Mouse (Mus musculus): ENCODE data around the gene Iqschfp. TPM values are rescaled to one million over a fixed set of nuclear protein-coding genes. Genes with fewer than 3 reads are reported as not detected.
A peak's percentile ranks its signal among the peaks of the same experiment; 100 is the strongest.

Gene Iqschfp
- polyA plus RNA-seq, 1 experiment from 2014 or later, result not detected

DNA sequence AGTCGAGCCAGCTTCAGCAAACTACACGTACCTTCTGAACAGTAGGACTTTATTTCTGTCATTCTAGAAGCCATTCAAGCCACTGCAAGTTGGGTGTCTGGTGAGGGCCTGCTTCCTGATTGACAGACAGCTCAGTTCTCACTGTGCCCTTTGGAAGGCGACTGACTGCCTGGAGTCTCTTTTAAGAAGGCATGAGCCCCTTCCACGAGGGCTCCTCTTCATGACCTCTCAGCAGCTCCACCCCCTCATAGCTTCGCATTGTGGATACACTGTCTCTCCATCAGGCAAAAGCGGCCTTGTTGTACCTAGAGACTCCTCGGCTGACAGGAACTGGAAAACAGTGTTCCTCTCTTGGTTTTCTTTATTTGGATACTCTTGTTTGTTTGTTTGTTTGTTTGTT is 676.7 kb downstream of the Iqschfp start:
- DNase-seq (ENCODE audit: low spot score), result no peak

DNA sequence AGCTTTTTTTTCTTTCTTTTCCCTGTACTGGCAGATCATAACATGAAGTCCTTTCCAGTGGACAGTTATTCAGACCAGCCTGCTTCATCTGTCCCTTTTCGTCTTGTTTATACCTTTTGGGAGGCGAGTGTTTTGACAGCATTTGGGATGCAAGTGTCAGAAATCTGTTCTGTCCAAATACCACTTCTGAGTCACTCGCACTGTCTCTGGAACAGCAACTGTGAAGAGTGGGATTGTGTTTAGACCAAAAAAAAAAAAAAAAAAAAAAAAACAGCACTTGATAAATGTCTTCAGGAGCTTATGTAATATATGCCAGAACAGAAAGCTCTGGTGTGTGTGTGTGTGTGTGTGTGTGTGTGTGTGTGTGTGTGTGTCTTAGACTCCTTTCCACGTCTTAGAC is 678.3 kb downstream of the Iqschfp start:
- DNase-seq (ENCODE audit: low spot score), result no peak

DNA sequence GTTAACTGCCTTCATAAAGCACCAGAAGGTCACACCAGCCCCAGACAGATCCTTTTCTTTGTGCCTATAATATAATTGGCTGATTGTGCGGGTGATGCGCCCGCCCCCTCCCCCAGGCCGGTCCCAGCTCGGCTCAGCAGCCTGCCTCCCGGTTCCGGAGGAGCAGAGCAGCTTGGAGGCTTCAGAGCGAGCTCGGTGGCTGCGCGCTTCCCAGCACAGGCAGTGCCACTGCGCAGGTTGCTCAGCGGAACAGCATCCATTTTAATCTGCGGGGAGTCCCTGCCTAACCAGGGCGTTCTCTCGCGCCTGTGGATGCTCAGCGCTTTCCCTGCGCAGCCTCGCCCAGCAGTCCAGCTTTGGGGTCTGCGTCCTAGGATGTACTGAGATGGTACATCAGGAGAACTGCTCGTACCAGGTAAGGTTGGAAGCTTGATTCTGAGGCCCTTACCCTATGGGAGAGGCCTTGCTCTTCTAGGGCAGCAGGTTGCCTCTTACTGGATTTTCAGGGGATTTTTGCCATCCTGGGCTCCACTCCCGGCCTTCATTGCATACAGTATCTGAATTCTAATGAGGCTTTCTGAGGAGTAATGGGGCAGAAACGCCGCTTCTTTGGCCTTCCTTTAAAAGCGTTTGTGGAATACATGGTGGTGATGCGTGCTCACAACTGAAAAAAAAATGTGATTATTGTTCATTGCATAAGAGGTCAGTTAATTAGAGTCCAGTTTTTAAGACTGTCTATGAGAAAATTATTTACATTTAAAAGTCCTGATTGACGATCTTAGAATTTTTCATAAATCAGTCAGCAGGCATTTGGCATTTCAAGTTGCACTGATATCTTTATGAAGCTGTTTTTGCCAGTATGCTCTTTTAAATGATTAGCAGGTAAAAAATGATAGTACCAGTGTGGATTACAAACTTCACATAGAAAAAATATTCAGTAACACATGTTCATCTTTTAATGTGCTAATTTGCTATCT is 680.5 kb downstream of the Iqschfp start:
- DNase-seq (ENCODE audit: low spot score), result no peak

DNA sequence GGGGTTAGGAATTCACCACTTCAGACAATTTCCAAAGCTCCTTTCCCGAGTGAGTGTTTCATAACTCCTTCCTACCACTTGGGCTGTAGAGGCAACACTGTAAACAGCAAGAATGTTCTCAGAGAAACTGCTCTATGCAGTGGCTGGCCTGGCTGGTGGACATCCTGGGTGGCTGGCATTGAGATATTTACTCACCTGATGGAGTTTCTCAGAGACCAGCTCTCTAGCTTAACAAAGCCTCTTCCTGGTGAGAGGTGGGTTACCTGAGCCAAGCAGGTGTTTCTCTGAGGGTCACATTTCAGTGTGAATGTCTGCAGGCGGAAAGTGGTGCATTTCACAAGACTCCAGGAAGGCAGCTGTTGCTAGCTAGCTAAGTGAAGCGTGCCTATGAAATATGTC is 681.2 kb downstream of the Iqschfp start:
- DNase-seq (ENCODE audit: low spot score), result no peak

DNA sequence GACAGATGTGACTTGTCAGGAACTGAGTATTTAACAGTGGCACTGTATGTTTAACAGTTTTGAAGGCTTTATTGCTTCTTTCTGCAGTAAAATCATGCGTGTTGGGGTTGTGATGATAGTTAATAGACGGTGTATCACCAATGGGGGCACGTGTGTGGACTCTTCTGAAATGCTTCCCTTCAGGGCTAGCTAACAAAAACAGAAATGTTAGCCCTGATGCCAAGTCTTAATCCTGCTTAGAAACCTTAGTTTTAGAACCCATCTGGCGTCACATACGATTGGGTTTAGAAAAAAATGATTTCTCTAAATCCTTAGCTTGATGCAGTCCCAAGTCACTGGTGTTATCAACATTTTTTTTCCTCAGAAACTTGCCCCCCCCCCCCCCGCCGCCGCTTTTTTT is 682.1 kb downstream of the Iqschfp start:
- no peak for DNase-seq (ENCODE audit: low spot score)

DNA sequence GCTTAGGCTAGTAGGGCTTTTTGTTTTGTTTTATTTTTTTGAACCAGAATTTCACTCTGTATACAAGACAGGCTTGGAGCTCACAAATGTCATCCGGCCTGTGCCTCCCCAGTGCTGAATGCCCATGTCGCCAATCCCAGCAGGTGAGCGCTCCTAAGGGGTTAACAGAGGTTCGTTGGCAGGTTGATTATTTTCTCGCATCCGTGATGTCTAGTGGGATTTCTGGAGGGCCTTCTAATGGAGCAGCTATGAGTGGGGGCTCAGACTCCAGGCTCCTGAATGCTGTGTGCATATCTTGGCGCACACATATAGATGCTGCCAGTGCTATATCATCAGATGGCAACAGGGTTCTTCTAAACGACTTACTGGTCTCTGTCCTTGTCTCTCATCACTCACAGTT is 682.5 kb downstream of the Iqschfp start:
- no peak for DNase-seq (ENCODE audit: low spot score)

DNA sequence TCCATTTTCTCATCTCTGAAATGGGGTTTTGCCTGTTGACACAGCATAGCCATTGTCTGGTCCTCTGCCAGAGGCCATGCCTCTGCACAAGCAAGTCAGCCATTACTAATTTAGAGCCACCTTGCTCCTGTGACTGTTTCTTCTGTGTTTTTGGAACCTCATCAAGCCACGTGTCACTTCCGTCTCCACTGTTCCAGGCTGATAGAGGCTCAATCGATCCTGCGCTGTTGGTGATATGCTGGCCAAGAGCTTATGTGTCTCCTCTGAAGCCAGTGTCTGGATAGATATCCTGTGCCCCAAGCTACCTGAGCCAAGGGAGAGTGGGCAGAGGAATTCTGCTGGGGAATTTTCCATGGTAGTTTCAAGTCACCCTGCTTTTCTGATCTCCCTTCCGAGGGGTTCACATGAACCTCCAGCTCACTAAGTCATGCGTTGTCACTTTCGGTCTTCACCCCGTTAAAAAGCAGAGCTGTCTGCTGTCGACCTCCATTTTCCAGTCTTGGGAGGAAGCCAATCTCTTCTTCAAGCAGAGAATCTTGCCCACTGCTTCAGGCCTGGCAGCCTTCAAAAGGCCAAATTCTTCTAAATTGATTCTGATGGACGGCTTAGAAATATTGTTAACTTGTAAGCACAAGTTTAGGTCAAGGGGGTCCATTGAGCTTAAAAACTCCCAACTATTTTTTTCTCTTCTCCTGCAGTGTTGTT is 683.8 kb downstream of the Iqschfp start:
- DNase-seq (ENCODE audit: low spot score), result no peak

DNA sequence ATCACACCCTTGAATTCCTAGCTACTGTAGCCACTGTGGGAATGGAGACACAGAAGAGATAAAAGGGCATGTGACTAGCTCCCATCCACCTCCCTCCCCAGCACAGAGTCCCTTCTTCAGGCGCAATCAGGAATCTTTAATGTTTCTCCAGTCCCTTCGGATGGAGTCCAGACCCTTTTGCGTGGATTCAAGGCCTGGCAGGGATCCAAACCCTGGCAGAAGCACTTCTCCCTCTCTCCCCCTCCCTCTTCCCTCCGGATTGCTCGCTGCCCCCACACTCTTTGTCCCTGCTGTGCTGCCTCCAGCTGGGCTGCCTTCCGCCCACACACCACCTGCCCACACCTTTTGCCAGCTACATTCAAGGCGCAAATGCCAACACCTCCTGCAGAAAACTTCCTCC is 684.4 kb downstream of the Iqschfp start:
- no peak for DNase-seq (ENCODE audit: low spot score)

DNA sequence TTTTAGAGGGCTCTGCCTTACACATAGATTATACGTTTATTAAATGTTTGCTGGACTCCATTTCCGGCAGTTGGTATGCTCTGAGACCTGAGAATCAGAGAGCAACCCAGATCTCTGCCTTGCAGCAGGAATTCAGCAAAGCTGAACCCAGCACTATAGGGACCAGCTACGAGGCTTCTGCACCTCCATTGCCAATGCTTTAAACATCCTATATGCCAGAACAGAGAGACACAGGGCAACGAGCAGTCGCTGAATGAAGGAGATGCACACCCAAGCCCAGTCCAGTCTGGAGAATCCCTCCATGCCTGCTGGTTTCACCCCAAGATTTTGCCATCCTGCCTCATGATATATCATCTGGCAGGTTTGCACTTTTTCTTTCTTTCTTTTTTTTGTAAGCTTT is 684.9 kb downstream of the Iqschfp start:
- DNase-seq (ENCODE audit: low spot score), result no peak

DNA sequence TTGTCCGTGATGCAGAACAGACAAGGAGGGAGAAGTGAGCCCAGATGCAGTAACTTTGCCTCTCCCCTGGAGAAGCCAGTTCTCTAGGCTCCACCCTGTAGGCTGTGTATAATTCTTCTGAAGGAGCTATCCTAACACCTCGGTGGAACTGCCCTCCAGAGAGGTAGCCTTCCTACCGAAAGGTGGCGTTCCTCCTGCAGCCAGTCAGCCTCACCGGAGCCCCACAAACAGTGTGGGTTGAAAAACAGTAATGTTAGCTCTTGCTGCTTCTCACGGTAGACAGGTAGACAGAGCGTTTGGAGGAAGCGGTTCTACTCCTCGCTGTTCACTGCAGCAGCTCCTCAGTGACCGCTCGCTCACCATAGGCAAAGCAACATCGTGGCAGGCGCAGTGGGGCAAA is 689.6 kb downstream of the Iqschfp start:
- no peak for DNase-seq (ENCODE audit: low spot score)

DNA sequence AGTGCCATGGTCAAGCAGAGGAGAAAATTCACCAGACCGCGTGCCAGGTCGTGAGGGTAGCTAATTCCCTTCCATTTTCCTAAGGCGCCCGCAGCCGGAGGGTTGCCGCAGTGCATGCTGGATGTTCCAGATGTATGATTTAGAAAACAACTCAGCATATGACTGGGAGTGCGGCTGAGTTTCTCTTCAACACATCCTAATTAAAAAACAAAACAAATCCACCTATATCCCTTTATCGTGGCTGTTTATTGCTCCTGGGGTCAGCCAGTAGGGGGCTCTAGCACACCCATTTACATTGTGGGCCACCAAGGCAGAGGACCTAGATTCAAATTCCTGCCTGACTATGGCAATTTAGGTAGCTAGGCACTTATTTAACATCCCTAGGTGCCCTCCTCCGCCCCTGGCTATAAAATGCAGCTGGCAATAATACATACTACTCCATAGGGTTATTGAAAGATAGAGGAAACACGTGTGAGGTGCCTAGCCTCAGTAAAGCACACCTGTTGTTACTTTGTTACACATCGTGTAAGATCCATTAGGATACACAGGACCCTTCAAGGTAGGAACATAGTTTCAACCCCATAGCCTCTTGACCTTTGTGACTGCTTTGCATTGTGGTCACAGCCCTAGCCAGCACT is 690.2 kb downstream of the Iqschfp start:
- DNase-seq (ENCODE audit: low spot score), result peak; percentile 10

DNA sequence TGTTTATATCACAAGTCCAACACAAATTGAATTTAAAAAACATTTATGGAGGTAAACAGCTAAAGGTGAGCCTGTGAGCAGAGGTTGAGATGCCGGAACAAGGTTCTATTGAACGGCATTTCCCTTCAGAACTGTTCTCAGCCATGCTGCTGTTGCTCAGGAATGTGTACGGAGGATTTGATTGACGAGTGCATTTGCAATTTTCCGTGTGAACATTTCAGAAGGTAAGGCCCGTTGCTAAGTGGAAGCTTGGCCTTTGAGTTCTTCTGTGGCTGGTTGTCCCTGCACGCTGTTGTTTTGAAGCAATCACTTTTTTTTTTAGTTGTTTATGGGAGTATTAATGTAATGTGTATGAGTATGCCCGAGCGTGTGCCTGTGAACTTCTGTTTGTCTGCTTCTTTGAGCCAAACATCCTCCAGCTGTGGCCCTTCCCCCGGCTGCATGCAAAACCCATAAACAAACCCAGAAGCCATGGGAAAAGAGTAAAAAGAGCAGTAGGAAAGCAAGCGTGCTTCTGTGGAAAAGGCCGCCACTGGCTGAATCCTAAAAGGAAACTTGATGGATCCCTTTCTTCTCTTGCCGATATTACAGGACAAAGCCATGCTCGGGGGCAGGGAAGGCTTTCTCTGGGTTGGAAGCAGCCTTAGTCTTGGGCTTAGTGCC is 691.1 kb downstream of the Iqschfp start:
- DNase-seq (ENCODE audit: low spot score), result no peak

DNA sequence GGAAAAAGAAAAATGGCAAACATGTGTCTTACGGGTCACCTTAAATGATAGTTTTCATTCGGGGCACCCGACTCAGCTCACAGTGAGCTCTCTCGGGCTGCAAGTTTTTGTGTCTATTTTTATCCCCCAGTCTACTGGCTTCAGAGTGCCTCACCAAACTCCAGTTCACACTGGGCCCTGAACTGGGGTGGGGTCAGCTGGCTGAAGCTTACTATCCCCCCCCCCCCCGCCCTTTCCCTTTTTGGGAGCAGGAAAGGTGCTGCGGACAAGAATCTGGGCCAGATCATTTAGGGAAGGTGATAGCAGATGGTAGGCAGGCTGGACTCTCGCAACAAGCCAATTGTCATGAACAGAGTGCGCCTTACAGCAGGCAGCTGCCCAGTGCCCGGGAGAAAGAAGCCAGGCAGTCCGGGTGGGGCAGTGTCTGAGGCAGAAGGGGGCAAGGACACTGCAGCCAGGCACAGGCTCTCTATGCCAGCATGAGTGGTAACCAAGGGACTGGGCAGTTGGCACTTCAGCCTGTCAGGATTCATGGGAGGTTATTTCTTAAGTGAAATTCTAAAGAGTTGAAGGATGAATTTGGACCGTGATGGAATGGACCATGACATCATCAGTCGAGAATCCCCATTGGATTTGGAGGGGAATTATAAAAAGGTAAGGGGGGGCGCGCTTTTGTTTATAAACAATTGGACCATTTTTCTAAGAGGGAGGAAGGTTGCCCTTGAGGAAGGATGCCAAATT is 691.9 kb downstream of the Iqschfp start:
- DNase-seq (ENCODE audit: low spot score), result no peak

DNA sequence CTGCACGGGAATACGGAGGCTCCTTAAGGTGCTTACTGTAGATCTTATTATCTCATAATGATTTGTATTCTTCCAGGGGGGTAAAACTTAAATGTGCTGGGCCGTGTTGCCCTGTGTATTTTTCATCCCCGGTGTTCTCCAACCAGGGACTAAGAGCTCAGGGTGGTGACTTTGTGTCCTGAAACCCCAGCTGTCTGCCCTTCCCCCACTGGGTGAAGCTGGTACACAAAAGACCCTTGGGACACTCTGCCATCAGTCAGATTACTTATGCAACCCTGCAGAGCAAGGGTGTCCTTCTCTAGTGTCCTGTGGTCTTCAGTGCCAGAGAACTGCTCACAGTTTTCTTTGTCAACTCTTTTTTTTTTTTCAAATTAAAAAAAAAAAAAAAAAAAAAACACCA is 693.2 kb downstream of the Iqschfp start:
- no peak for DNase-seq (ENCODE audit: low spot score)

DNA sequence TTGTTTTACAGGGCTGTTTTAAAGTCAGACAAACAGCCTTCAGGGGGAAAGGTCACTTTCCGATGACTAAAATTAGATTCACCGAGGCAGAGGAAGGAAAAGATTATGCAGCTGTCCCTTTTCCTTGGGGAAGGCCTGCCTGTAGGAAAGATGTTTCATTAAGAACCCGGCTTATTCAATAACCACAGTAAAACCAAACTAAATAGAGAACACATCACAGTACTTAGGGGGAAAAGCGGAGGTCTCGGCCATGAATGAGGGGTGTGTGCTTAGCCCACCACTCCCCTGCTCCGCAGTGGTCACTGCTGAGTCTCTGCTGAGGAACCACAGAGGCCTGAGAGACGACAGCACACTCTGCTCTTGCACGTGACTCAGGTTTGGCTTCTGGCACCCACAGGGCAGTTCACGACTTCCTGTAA is 694.6 kb downstream of the Iqschfp start:
- DNase-seq (ENCODE audit: low spot score), result no peak

DNA sequence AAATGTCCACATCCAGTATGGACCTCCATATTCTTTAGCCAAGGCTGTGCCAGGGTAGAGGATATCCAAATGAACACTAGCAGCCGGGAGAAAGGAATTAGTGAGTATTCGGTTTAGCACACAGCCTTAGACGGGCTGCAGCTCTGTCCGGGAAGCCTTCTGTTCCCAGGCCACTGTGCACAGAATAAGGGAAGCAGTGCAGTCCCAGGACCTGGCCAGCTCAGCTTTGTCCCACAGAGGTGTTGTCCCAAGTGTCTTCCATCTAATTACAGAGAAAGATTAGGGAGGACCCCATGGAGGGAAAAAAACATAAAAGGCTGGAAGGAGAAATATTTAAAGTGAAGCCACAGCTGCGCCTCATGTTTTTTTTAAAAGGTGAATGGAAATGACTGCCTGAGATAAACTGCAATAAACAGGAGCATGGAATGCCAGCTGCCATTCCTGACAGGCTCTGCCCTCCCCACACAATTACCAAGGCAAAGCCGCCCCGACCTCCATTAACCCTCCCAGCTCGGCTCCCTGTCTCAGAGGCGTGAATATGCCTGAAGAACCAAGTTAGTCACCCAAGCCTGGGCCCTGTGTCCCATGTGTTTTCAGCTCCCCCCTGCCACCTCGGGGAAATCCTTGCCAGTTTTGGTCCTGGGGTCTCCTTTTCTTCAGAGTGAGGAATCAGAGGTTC is 695.7 kb downstream of the Iqschfp start:
- DNase-seq (ENCODE audit: low spot score), result no peak

DNA sequence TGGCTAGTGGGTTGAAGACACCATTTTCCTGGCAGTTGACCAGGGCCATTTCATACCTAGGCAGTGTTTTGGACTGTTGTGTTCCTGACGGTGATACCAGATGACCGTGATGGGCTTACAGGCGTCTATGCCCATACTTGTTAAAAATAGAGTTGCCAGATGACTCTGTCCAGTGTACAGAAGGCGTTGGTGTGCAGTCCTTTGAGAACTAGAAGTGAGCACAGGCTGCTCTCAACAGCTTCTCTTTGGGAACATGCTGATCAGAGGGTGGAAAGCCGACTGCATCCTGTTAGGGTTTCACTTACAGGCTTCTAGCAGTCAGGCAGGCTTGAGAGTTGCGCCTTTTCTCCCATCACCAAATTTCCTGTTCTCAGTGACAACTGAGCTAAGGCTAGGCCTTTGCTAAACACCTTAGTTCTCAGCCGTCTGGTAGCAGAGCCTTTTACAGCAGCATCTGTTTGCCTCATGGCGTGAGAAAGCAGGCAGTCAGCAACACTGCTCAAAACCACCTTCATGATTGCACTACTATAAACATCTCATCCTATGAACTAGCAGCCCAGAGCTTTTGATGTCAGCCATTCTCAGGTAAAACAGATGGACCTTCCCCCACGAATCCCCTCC is 697.3 kb downstream of the Iqschfp start:
- DNase-seq (ENCODE audit: low spot score), result no peak

DNA sequence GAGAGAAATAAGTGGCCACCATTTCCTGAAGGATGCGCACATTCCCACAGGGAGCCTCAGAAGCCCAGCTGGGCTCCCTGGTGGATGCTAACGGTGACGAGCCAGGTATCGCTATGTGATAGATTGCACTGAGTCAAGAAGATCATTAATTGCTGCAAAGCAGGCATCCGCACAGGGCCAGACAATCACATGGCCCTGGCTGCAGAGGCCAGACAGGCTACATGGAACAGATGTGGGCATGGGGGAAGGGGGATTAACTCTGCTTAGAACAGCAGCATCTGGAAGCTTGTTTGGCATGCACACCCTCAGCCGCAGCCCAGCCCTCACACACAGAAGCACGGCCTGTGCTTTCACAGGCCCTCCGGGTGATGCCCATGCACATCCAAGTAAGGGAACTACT is 698.4 kb downstream of the Iqschfp start:
- DNase-seq (ENCODE audit: low spot score), result no peak

DNA sequence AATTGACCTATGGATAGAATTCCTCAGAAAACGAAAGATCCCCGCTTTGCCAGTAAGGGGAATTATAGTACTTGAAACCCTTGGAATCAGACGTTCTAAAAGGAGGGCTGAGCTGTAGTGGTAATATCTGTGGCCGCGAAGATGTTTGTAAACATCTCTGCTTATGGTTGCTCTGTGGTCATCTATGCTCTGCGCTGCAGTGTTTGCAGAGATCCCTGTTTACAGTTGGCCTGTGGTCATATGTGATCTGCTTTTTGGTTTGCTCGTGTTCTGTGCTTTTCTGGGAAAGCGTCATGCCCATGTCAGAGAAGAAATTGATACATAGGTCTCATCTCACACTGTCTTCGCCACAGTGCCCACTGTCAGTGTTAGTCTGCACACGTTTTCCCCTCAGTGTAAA is 700.5 kb downstream of the Iqschfp start:
- no peak for DNase-seq (ENCODE audit: low spot score)
